Mouse (Mus musculus) neural tube, embryonic 15.5 days (tissue): ENCODE results near the gene Tns1. TPM values are rescaled to one million over a fixed set of nuclear protein-coding genes. Genes with fewer than 3 reads are reported as not detected.
A peak's percentile ranks its signal among the peaks of the same experiment; 100 is the strongest.

Source experiments
- ATAC-seq: fragments of 200-750 bp; cut with Nextera tagmentation; 2 replicates; pipeline ENCODE4 v1.8.0; 2017; ENCODE audit warnings: mild to moderate bottlenecking, moderate TSS enrichment, moderate library complexity; ENCODE audit not compliant: low FRiP score
- H3K27ac ChIP-seq: fragments of 300-500 bp; sonication (generic); replicated peaks from 2 replicates; pipeline ENCODE4 v1.5.1; 2015; ENCODE audit warnings: mild to moderate bottlenecking, inconsistent platforms
- H3K27me3 ChIP-seq: fragments of 300-500 bp; sonication (generic); replicated peaks from 2 replicates; pipeline ENCODE4 v1.6.1; 2015; ENCODE audit warnings: inconsistent platforms
- H3K36me3 ChIP-seq: fragments of 300-500 bp; sonication (generic); 2 replicates; pipeline ENCODE4 v1.6.1; 2015; ENCODE audit warnings: inconsistent platforms
- H3K4me1 ChIP-seq: fragments of 300-500 bp; sonication (generic); 2 replicates; pipeline ENCODE4 v1.6.1; 2015; ENCODE audit warnings: inconsistent platforms
- H3K4me2 ChIP-seq: fragments of 300-500 bp; sonication (generic); 2 replicates; pipeline ENCODE4 v1.6.1; 2015; ENCODE audit warnings: inconsistent platforms, mild to moderate bottlenecking, moderate library complexity
- H3K4me3 ChIP-seq: fragments of 300-500 bp; sonication (generic); replicated peaks from 2 replicates; pipeline ENCODE4 v1.5.1; 2015; ENCODE audit warnings: mild to moderate bottlenecking, inconsistent platforms
- H3K9ac ChIP-seq: fragments of 300-500 bp; sonication (generic); replicated peaks from 2 replicates; pipeline ENCODE4 v1.6.1; 2015; ENCODE audit warnings: mild to moderate bottlenecking, inconsistent platforms
- H3K9me3 ChIP-seq: fragments of 300-500 bp; sonication (generic); replicated peaks from 2 replicates; pipeline ENCODE4 v1.6.1; 2016; ENCODE audit warnings: inconsistent platforms
- WGBS: fragments of 180-500 bp; shearing (Covaris S2); methylation state at CpG from one replicate; pipeline ENCODE4 v1.1.7; 2015; ENCODE audit warnings: mixed read lengths; 5-methylcytosine and 5-hydroxymethylcytosine counted together
- polyA plus RNA-seq: library from polyadenylated mRNA; unstranded; fragments of >200 nt; fragmentation: Nextera tagmentation; extraction: Ambion mirVana; gene quantifications from 2 replicates; pipeline ENCODE4 v1.2.1, GENCODE M21; 2015

The Tns1 gene
- polyA plus RNA-seq, 1 experiment from 2014 or later: 13.3 TPM

GRCm38 (mm10) chr1:74036560-74037390 lies 87.5 kb downstream of the Tns1 start:
- WGBS: 5% methylated on average over 36 of the region's 40 CpGs
- ATAC-seq: peak; percentile 56
- H3K4me3 ChIP-seq: peak overlapping the region; percentile 39
- H3K9me3 ChIP-seq: no peaks in the 10 kb centered on the region
- H3K9ac ChIP-seq: peak overlapping the region; percentile 41
- peaks cover 34% of the 10 kb centered on the region for H3K4me1 ChIP-seq
- H3K27ac ChIP-seq: peak overlapping the region; percentile 34; the same call in 1 of the 2 replicates
- H3K4me2 ChIP-seq: peak overlapping the region; percentile 66
- no peaks in the 10 kb centered on the region for H3K36me3 ChIP-seq
- peaks cover 8% of the 10 kb centered on the region for H3K27me3 ChIP-seq

- H3K9me3 ChIP-seq: no peaks in the 10 kb centered on the region
- no peaks in the 10 kb centered on the region for H3K36me3 ChIP-seq
- H3K9ac ChIP-seq: no peak overlapping the region
- peaks cover 8% of the 10 kb centered on the region for H3K27me3 ChIP-seq
- 50% methylated on average over 3 of the region's 3 CpGs for WGBS
- peaks cover 34% of the 10 kb centered on the region for H3K4me1 ChIP-seq
- ATAC-seq: no peak
- peak overlapping the region; percentile 39; the same call in 1 of the 2 replicates for H3K4me3 ChIP-seq
- peak overlapping the region; percentile 66 for H3K4me2 ChIP-seq
- H3K27ac ChIP-seq: no peak overlapping the region
Measured at GRCm38 (mm10) chr1:74035912-74036489, 88.2 kb downstream of the Tns1 start.

GRCm38 (mm10) chr1:74035487-74035886 lies 88.8 kb downstream of the Tns1 start:
- no peak overlapping the region for H3K4me3 ChIP-seq
- H3K9me3 ChIP-seq: no peaks in the 10 kb centered on the region
- no peak overlapping the region for H3K9ac ChIP-seq
- no peak for ATAC-seq
- WGBS: 77% methylated on average over 4 of the region's 4 CpGs
- H3K27ac ChIP-seq: no peak overlapping the region
- H3K4me2 ChIP-seq: peak overlapping the region; percentile 66
- H3K36me3 ChIP-seq: no peaks in the 10 kb centered on the region
- peaks cover 33% of the 10 kb centered on the region for H3K4me1 ChIP-seq
- peaks cover 8% of the 10 kb centered on the region for H3K27me3 ChIP-seq

- Histone ChIP-seq H3K9me3 (no peaks in the 10 kb centered on the region), H3K9ac (no peak overlapping the region), H3K27me3 (peaks cover 8% of the 10 kb centered on the region), H3K4me1 (peaks cover 33% of the 10 kb centered on the region), H3K4me3 (no peak overlapping the region), H3K4me2 (no peak overlapping the region), H3K27ac (no peak overlapping the region), H3K36me3 (no peaks in the 10 kb centered on the region)
- ATAC-seq: no peak
- WGBS: 72% methylated on average over 2 of the region's 2 CpGs
Measured at GRCm38 (mm10) chr1:74034736-74035135, 89.5 kb downstream of the Tns1 start.

- H3K4me1 ChIP-seq: peaks cover 33% of the 10 kb centered on the region
- H3K4me3 ChIP-seq: no peak overlapping the region
- no peak overlapping the region for H3K4me2 ChIP-seq
- H3K36me3 ChIP-seq: no peaks in the 10 kb centered on the region
- H3K27ac ChIP-seq: no peak overlapping the region
- no peaks in the 10 kb centered on the region for H3K9me3 ChIP-seq
- no peak overlapping the region for H3K9ac ChIP-seq
- no peak for ATAC-seq
- peaks cover 8% of the 10 kb centered on the region for H3K27me3 ChIP-seq
Measured at GRCm38 (mm10) chr1:74034211-74034610, 90.0 kb downstream of the Tns1 start.

- WGBS: 78% methylated on average over 4 of the region's 4 CpGs
- ATAC-seq: no peak
- peaks cover 8% of the 10 kb centered on the region for H3K27me3 ChIP-seq
- H3K36me3 ChIP-seq: no peaks in the 10 kb centered on the region
- no peak overlapping the region for H3K4me3 ChIP-seq
- no peaks in the 10 kb centered on the region for H3K9me3 ChIP-seq
- no peak overlapping the region for H3K27ac ChIP-seq
- peaks cover 38% of the 10 kb centered on the region for H3K4me1 ChIP-seq
- H3K4me2 ChIP-seq: no peak overlapping the region
- no peak overlapping the region for H3K9ac ChIP-seq
Measured at GRCm38 (mm10) chr1:74033407-74033806, 90.8 kb downstream of the Tns1 start.

- Histone ChIP-seq H3K9ac (no peak overlapping the region), H3K27ac (no peak overlapping the region), H3K4me3 (no peak overlapping the region), H3K27me3 (peaks cover 8% of the 10 kb centered on the region), H3K36me3 (no peaks in the 10 kb centered on the region), H3K4me1 (peaks cover 40% of the 10 kb centered on the region), H3K9me3 (no peaks in the 10 kb centered on the region), H3K4me2 (no peak overlapping the region)
- WGBS: 75% methylated on average over 5 of the region's 5 CpGs
- no peak for ATAC-seq
Measured at GRCm38 (mm10) chr1:74032966-74033365, 91.3 kb downstream of the Tns1 start.

- Histone ChIP-seq H3K27me3 (peaks cover 8% of the 10 kb centered on the region), H3K9ac (no peak overlapping the region), H3K4me3 (no peak overlapping the region), H3K36me3 (no peaks in the 10 kb centered on the region), H3K4me2 (no peak overlapping the region), H3K4me1 (peaks cover 46% of the 10 kb centered on the region), H3K27ac (peak overlapping the region; percentile 65), H3K9me3 (no peaks in the 10 kb centered on the region)
- ATAC-seq: no peak
- WGBS: 85% methylated on average over 9 of the region's 9 CpGs
Measured at GRCm38 (mm10) chr1:74031771-74032609, 92.3 kb downstream of the Tns1 start.

GRCm38 (mm10) chr1:74030901-74031360 lies 93.3 kb downstream of the Tns1 start:
- H3K4me2 ChIP-seq: no peak overlapping the region
- no peaks in the 10 kb centered on the region for H3K36me3 ChIP-seq
- peaks cover 46% of the 10 kb centered on the region for H3K4me1 ChIP-seq
- ATAC-seq: peak; percentile 50
- peak overlapping the region; percentile 65 for H3K27ac ChIP-seq
- H3K27me3 ChIP-seq: 0 out of 2 replicates have a peak, but pooled peaks cover under 1% of the 10 kb centered on the region
- H3K9ac ChIP-seq: no peak overlapping the region
- H3K4me3 ChIP-seq: no peak overlapping the region
- H3K9me3 ChIP-seq: no peaks in the 10 kb centered on the region
- 14% methylated on average over 3 of the region's 3 CpGs for WGBS

- no peaks in the 10 kb centered on the region for H3K36me3 ChIP-seq
- 86% methylated on average over 1 of the region's 1 CpGs for WGBS
- no peak overlapping the region for H3K9ac ChIP-seq
- peaks cover 50% of the 10 kb centered on the region for H3K4me1 ChIP-seq
- H3K27me3 ChIP-seq: no peaks in the 10 kb centered on the region
- ATAC-seq: no peak
- no peak overlapping the region for H3K4me2 ChIP-seq
- no peak overlapping the region for H3K27ac ChIP-seq
- no peaks in the 10 kb centered on the region for H3K9me3 ChIP-seq
- no peak overlapping the region for H3K4me3 ChIP-seq
Measured at GRCm38 (mm10) chr1:74030285-74030684, 94.0 kb downstream of the Tns1 start.

- H3K27ac ChIP-seq: no peak overlapping the region
- H3K4me3 ChIP-seq: no peak overlapping the region
- H3K4me1 ChIP-seq: peaks cover 55% of the 10 kb centered on the region
- ATAC-seq: no peak
- H3K9me3 ChIP-seq: no peaks in the 10 kb centered on the region
- no peak overlapping the region for H3K4me2 ChIP-seq
- 88% methylated on average over 3 of the region's 3 CpGs for WGBS
- no peaks in the 10 kb centered on the region for H3K27me3 ChIP-seq
- no peaks in the 10 kb centered on the region for H3K36me3 ChIP-seq
- H3K9ac ChIP-seq: no peak overlapping the region
Measured at GRCm38 (mm10) chr1:74029669-74030068, 94.6 kb downstream of the Tns1 start.
